Mouse (Mus musculus) mouse trophoblast stem cell (cell line): ENCODE measurements at regions not wholly inside any gene's neighbourhood (a gene's known extent, or its start where the extent isn't known, plus 50 kb on each side); places are given as distances from the start of the nearest gene placed in this dataset.

Source experiments
- in situ Hi-C, 2 experiments: fragments of 300-500 bp; cut with MseI, MboI; formaldehyde crosslinking; loops; 2 replicates in 1 of 2; 3 replicates in 1 of 2; pipeline ENCODE4 v1.15.1; 2025

DNA sequence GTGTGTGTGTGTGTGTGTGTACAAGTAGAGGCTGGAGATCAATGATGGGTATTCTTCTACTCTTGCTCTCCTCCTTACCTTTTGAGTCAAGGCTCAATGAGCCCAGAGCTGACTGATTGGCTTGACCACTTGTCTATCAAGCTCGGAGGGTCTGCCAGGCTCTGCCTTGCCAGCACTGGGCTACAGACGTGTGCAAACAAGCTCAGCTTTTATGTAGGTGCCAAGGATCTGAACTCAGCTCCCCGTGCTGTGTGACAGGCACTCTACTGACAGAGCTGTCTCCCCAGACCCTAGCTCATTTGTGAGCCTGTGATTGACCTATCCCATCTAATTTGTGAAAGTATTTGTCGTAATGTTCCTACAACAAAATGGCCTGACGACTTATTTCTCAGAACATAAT is 54.2 kb upstream of the Cdc42bpa start:
- in situ Hi-C loops, result no loop called here

DNA sequence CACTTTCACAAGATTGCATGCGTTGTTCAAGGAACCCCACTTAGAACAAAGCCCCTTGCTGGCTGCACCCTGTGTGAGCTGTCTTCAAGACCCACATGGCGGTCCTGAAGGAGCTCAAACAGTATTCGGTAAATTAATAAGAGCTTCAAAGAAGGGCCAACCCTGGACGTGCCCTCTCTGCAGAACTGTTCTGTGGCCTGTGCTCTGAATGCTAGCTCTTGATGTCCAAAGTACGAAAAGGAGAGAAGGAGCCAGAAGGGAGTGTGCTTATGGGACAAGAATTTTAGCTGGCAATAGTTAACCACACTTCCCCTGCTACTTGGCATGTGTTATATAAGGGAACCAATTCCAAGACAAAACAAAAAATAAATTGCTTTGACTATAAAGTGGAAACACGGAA is 67.6 kb upstream of the Cdc42bpa start:
- in situ Hi-C loops, result no loop called here

DNA sequence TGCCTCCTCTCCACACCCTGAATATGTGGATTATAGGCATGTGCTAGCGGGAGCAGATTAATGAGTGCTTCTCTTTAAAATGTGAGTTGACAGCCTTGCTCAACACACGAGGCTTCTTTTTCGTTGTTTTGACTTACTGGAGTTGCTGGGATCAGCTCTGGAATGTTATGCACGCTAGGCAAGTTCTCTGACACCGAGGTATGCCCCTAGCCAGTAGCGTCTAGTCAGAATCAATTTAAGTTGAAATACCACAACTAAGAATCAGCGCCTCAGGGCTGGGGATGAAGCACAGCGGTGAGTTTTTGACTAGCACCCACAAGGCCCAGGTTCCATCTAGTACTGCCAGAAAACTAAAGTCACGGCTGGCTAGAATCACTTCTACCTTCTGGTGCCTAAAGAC is 72.4 kb upstream of the Cdc42bpa start:
- in situ Hi-C loops, result no loop called here

DNA sequence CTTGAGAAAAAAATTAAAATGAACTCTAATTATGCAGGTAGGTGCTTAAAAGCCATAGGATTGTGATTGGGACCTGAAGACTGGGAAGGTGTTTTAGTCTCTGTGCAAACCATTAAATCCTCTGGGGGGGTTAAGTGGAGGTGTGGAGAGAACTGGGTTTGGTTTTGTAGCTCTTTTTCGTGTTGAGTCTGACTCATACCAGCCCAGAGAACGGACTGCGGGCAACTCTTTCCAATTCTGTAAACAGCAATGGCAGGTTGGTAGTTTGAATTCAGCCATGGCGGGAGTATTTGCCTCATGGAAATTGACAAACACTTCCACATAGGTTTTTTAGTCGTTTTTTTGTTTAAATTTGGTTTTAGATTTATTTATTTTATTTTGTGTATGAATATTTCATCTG is 77.7 kb upstream of the Ahctf1 start:
- in situ Hi-C loops, result no loop called here

DNA sequence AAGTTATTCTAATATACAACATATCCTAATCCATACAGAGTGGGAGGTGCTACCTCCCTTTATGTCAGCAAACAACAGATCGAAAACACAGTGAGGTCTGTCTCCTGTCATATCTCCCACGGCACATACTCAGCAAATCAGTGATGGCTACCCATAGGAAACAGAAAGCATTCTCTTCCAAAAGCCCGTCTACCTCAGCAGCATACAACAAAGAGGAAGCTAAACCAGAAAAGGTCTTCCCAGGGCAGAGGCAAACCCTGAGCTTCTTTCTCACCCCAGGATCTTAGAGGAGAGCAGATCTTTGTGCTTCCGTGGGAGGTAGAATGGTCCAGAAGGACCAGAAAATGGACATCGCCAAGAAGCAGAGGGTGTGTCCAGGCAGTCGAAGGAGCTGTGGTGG is 74.4 kb upstream of the Ahctf1 start:
- in situ Hi-C loops, result no loop called here

DNA sequence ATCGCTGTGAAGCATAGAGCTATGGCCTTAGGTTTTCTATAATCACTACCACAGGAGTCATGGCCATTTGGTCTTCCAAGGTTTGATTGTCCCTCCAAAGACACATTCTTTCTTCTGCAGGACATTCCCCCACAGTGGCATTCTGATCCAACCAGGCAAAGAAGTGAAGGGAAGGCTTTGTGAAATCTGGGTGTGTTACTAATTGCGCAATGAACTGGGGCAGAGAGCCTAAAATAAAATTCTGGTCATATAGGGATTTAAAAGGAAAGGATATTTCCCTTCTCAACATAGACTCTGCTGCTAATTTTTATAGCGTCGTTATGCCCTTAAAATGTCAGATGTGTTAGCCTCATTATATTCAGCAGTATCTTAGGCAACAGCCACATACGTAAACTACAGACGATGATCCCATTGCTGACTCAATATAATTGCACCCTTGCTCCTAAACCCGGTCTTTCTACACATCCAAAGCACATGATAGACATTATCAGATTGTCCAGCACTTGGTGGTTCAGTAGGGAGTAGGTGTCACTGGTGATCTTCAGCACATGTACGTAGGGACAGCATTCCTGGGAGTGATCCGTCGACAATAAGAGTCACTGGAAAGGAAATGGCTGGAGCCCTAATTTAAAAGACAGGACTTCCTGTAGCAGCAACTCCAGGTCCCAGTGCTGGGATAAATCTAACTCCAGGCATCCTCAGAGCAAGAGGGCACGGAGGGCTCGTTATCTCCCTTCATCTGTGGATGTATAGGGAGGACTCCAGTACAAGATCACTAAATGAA is 70.5 kb upstream of the Ahctf1 start:
- in situ Hi-C loops, result no loop called here

DNA sequence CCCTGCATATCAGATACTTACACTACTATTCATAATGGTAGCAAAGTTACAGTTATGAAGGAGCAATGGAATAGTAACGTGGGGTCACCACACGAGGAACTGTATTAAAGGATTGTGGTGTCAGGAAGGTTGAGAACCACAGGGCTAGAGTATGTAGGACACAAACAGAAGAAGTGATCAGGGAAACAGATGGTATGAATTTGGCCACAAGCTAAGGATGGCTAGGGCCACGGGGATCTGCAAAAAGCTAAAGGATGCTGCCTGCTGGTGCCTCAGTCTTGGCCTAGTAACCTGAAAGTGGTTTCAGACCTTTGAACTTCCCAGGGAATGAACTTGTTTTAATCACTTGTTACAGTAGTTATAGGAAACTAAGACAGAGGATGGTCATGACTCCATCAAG is 68.5 kb upstream of the Ahctf1 start:
- in situ Hi-C loops, result no loop called here

DNA sequence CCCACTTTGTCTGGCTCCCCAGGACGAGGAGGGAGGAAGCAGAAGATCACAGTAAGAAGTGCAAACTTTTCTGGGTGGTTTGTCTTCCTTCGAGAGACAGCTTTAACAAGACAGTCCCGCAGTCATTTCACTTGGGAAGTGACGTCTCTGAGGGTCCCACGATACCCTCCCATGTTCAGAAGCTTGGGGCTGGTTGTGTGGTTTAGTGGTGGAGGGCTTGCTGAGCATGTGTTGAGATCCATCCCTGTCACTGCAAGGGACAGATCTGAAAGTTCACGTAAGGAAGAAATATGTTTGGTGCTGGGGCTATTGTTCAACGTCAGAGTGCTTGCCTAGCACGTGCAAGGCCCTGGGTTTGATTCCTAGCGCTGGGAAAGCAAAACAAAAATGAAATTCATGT is 65.2 kb upstream of the Ahctf1 start:
- in situ Hi-C loops, result no loop called here

DNA sequence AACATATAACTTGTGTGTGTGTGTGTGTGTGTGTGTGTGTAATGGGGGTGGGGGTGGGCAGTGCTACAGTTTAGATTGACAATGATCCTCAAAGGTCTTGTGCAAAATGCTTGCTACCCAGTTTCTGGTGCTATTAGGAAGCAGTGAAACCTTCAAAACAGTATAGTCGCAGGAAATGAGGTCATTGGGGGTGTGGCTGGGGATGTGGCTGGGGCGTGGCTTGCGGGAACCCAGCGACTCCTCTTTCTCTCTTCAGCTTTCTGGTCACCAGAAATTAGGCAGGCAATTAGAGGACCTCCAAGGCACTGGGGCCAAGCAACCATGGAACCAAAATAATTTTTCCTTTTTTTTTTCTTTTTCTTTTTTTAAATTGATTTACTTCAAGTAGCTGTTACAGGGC is 64.0 kb upstream of the Ahctf1 start:
- in situ Hi-C loops, result no loop called here

DNA sequence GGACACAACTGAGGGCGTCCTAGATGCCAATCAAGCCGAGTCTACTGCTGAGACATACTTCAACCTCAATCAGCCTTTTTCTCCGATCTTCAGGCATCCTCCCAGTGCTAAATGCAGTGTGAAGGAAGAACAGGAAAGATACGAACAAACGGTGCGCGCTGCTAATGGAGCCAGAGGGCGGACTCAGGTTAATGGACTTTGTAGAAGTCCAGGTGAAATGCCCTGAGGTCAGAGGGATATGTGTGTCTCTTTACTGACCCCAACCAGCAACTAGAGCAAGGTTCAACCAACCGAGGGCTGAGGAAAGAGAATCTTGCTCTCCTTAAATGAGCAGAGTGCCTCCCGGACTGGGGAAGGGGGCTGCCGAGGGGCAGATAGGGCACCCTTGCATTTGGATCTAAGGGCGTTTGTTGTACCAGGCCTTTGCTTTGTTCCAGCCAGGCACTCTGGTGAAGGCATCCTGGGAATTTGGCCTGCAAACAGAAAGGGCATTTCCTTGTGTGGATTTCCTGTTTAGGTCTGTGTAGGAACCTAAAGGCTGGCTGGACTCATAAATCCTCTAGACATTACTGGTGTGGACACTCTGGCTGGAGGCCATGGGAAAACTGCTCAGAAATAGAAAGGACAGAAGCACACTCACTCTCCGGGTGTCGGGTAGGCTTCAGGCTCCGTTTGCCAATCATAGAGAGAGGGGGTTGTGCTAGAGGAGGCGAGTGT is 62.7 kb upstream of the Ahctf1 start:
- in situ Hi-C loops, result no loop called here

DNA sequence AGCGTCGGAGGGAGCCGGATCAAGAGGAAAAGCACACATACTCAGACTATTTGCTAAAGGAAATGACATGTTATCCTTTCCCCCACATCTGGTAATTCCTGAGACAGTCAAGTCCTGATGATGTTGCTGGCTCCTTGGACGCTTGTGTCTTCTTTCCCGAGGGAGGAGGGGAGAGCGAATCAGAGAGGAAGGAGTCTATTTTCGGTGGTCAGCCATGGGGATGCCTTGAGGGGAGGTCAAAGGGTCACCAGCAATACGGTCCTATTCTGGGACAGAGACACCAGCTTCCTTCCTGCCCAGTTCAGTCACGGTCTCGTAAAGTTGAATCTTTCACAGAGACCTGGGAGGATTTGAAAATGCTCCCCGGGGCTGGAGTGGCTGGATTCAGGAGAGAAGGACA is 62.1 kb upstream of the Ahctf1 start:
- in situ Hi-C loops, result no loop called here

DNA sequence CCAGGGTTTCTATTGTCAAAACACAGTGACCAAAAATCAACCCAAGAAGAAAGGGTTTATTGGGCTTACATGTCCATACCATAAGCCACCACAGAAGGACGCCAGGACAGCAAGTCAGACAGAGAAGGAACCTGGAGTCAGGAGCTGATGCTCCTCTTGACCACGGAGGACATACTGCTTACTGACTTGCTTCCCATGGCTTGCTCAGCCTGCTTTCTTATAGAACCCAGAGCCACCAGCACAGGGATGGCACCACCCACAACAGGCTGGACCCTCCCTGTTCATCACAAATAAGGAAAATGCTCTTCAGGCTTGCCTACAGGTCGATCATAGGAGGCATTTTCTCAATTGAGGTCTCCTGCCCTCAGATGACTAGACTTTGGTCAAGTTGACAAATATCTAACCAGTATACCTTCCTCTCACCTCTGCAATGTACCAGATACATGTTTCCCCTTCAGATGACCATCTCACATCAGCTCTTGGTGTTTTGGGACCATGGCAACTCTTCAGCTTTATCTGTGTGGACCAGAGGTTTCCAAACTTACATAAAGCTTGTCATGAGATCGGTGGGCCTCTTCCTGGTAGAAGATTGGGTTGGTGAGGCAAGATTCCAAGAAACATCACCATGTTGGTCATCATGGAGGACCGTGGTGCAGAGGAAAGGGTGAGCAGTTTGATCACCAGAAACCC is 61.2 kb upstream of the Ahctf1 start:
- in situ Hi-C loops, result no loop called here

DNA sequence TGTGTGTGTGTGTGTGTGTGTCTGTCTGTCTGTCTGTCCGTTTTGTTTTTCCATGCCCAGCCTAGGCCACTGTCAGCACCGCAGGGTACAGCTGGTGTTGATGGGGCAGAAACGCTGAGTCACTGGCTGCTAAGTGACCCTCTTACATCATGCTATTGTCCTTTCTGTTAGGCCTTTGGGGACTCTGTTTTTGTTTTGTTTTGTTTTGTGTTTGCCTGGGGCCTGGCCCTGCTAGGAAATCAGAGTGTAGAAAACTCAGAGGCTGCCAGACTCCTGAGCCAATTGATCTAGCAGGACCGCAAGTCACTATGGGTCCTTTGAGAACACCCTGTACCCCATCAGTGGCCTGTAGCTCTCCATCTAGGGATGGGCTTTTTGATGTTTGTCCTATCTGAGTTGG is 59.9 kb upstream of the Ahctf1 start:
- in situ Hi-C loops, result no loop called here

DNA sequence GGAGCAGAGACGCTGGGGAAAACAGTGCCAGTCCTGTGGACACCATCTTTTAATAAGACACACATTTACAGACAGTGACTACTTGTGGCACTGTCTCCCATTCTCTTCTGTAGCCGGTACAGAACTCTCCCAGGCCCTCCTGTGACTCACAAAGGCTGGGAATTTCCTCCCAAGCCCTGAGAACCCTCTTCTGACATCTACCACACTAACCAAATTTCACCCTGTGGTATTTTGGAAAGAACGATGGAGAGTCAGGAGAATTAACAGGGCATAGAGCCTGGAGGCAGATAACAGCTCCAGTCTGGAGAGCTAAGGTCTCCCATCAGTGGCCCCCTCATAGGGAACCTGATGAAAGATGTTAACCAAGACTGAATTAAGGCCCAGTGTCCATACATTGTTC is 59.5 kb upstream of the Ahctf1 start:
- in situ Hi-C loops, result no loop called here

DNA sequence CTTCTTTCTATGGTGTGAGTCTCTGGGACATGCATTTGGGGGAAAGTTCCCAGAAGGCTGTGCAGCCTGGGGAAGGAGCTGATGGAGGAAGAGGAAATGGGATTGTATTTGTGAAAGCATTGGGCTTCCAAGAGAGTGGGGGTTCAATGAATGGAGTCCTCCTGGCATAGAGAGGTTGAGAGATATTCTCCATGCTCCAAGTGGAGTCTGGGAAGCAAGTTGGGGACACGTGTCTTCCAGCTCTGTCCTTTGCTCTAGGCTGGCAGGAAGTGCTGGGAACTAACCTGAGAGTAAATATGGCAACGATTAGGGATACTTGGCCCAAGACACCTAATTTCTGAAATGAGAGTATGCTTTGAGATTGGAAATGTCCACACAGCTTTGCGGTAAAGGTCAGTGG is 58.3 kb upstream of the Ahctf1 start:
- in situ Hi-C loops, result no loop called here

DNA sequence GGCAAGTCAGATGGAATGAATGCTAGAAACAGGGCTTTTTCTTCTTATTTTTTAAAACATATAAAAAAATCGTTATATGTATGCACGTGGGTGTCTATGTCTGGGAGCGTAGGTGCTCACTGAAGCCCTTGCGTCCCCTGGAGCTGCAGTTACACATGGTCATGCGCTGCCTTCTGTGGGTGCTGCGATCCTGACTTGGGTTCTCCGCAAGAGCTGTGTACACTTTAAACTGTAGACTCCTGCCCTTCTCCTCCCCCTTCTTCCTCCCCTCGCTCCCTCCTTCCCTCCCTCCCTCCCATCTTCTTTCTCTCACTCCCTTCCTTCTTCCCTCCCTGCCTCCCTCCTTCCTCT is 56.0 kb upstream of the Ahctf1 start:
- in situ Hi-C loops, result loop anchor here (5.0 to 10.0 kb wide), 3 partner anchors 255 to 365 kb away; no protein-coding TSS in a partner anchor

DNA sequence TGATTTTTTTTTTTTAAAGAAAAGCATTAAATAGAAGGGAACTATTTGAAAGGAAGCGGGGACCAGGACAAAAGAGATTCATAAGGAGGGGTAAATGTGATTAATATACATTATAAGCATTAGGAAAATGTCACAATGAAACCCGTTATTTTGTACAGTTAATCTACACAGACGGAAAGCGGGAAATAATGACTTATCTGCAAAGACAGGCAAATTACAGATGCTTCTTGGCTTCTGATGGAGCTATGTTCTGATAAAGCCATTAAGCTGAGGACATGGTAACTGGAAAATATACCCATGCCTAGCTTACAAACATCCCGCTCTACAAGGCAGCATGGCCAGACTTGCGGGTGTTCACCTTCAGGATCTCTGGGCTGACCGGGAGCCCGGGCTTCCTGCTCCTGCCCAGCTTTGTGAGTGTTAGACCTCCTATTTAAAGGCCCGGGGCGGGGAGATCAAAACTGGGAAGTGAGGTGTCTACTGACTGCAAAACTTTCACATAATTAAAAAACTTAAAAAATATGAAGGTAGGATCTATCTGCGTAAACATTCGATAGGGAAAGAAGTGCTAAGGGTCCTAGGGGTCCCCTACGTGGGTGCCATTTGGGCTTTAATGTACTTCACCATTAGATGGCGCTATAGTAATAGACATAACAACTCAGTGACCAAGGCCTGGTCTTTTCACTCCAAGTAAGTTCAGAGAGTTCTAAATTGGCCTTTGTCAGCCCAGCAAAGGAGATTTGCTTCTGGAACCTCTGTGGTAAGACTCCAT is 55.5 kb upstream of the Ahctf1 start:
- in situ Hi-C loops, result loop anchor here (5.0 to 10.0 kb wide), 3 partner anchors 256 to 366 kb away; no protein-coding TSS in a partner anchor

DNA sequence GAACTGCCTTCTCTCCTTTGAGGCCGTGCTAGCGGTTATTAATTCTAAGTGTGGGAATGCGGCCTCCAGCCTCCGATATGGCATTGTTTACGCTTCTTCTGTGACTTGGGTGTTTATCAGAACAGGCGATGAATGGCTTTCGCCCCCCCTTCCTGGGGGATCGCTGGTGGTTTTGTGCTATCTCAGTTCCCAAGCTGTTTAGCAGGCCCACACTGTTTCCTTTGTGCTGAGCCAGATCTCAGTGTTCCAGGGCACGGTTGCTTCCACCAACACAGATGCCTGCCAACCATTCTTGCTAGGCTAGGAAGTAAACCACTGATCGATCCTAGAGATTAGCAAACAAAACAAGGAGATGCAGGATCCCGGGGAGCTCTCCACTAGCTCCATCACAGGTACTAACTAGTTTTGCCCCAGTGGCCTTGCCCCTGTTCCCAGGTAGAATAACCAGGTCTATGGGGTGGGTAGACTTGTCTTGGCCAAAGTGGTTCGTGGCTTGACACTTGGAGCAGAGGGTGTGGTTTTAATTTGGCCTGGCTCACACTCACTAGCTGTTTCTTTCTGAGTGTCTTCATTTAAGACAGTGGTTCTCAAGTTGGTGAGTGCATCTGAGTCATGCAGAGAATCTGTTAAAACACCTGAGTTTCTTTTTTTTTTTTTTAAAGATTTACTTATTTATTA is 50.9 kb upstream of the Ahctf1 start:
- in situ Hi-C loops, result loop anchor here (10.0 kb wide), 2 partner anchors 260 to 370 kb away; no protein-coding TSS in a partner anchor
